Mouse (Mus musculus) bone marrow, adult 2 months (tissue): ENCODE measurements around the gene Capn11.

Source experiments
- CTCF ChIP-seq: fragments of 200-500 bp; IDR thresholded peaks from 2 replicates; pipeline ENCODE4 v1.5.1; 2011; ENCODE audit warnings: low read length, control low read depth; ENCODE audit not compliant: control insufficient read depth, insufficient read depth
- POLR2A ChIP-seq: fragments of 200-500 bp; IDR thresholded peaks from 2 replicates; pipeline ENCODE4 v1.6.1; 2011; ENCODE audit warnings: low read depth, mild to moderate bottlenecking, control low read depth, low read length, borderline replicate concordance; ENCODE audit not compliant: control insufficient read depth

DNA sequence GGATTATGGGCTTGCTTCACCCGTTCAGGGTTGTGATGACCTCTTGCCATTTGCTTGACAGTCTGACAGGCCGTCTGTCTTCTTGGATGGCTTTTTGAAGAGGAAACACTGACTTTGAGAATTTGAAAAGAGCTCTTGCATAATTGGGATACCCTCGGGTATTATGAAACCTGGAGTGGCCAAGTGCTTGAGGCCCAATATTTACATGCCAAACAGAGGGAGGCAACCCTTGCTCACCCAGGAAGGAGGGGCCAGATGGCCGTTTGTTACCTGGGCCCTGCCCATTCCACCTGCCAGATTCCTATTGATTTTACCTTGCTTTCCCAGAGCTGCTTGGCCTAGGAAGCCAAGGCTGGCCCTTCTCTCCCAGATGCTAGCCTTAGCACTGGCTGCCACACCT lies 43.1 kb upstream of the Capn11 start:
- TF ChIP-seq CTCF (no peak), POLR2A (no peak)
